Mouse (Mus musculus) heart, postnatal 0 days (tissue): ENCODE measurements around the gene Zbtb21.

ENCODE experiments used
- CTCF ChIP-seq: IDR thresholded peaks from 2 replicates; pipeline ENCODE4 v1.5.1; 2016; ENCODE audit warnings: antibody characterized with exemption, control low read depth, low read depth
- EP300 ChIP-seq: IDR thresholded peaks from 2 replicates; pipeline ENCODE4 v1.6.1; 2016; ENCODE audit warnings: antibody characterized with exemption, low read depth

- no peak for TF ChIP-seq CTCF
- no peak for TF ChIP-seq EP300
Measured at GRCm38 (mm10) chr16:97921961-97922778, 40.3 kb downstream of the Zbtb21 start.
